Mouse (Mus musculus) midbrain, embryonic 16.5 days (tissue): ENCODE measurements around the gene Mapre1. TPM values are rescaled to one million over a fixed set of nuclear protein-coding genes. Genes with fewer than 3 reads are reported as not detected.
A peak's percentile ranks its signal among the peaks of the same experiment; 100 is the strongest.
"Not testable (repeated sequence)": the region's sequence is repeated elsewhere in the genome, so short reads cannot be mapped to it uniquely, and the experiment has no call there.

Experiments used
- ATAC-seq: fragments of 200-750 bp; cut with Nextera tagmentation; 2 replicates; pipeline ENCODE4 v1.8.0; 2017; ENCODE audit warnings: moderate TSS enrichment
- H3K27ac ChIP-seq: fragments of 300-500 bp; sonication (generic); 2 replicates; pipeline ENCODE4 v1.5.1; 2014; ENCODE audit warnings: mild to moderate bottlenecking, low read length, mixed read lengths
- H3K27me3 ChIP-seq: fragments of 300-500 bp; sonication (generic); 2 replicates; pipeline ENCODE4 v1.6.1; 2014; ENCODE audit warnings: low read depth, low read length, mixed read lengths; ENCODE audit not compliant: control insufficient read depth, insufficient read depth
- H3K36me3 ChIP-seq: fragments of 300-500 bp; sonication (generic); 2 replicates; pipeline ENCODE4 v1.6.1; 2014; ENCODE audit warnings: mild to moderate bottlenecking, low read length, moderate library complexity, mixed read lengths; ENCODE audit not compliant: control insufficient read depth, insufficient read depth
- H3K4me1 ChIP-seq: fragments of 300-500 bp; sonication (generic); 2 replicates; pipeline ENCODE4 v1.6.1; 2014; ENCODE audit warnings: mild to moderate bottlenecking, low read length, mixed read lengths; ENCODE audit not compliant: control insufficient read depth, insufficient read depth
- H3K4me2 ChIP-seq: fragments of 300-500 bp; sonication (generic); 2 replicates; pipeline ENCODE4 v1.6.1; 2014; ENCODE audit warnings: mild to moderate bottlenecking, low read length, mixed read lengths
- H3K4me3 ChIP-seq: fragments of 300-500 bp; sonication (generic); 2 replicates; pipeline ENCODE4 v1.5.1; 2014; ENCODE audit warnings: low read depth, mild to moderate bottlenecking, low read length, moderate library complexity, mixed read lengths
- H3K9ac ChIP-seq: fragments of 300-500 bp; sonication (generic); 2 replicates; pipeline ENCODE4 v1.6.1; 2014; ENCODE audit warnings: low read depth, low read length, mixed read lengths
- H3K9me3 ChIP-seq: fragments of 300-500 bp; sonication (generic); replicated peaks from 2 replicates; pipeline ENCODE4 v1.6.1; 2014; ENCODE audit warnings: mild to moderate bottlenecking, low read length, mixed read lengths; ENCODE audit not compliant: control insufficient read depth, poor library complexity, severe bottlenecking
- WGBS: fragments of 180-500 bp; shearing (Covaris S2); extraction: QIAGEN DNeasy Blood & Tissue Kit; methylation state at CpG from one replicate; pipeline ENCODE4 v1.1.7; 2014; 5-methylcytosine and 5-hydroxymethylcytosine counted together
- polyA plus RNA-seq: library from polyadenylated mRNA; unstranded; fragments of >200 nt; fragmentation: Nextera tagmentation; extraction: Ambion mirVana; gene quantifications from 2 replicates; pipeline ENCODE4 v1.2.1, GENCODE M21; 2015

Gene Mapre1
- polyA plus RNA-seq = 411 and 428 TPM in 2 replicates

- Histone ChIP-seq H3K9me3 (no peaks in the 10 kb centered on the region), H3K9ac (peak within 1 kb of the TSS; percentile 91), H3K4me2 (peak within 1 kb of the TSS; percentile 94), H3K36me3 (no peaks in the 10 kb centered on the region), H3K4me3 (peak within 1 kb of the TSS; percentile 53), H3K27ac (peak within 1 kb of the TSS; percentile 96), H3K27me3 (no peaks in the 10 kb centered on the region), H3K4me1 (peaks cover 30% of the 10 kb centered on the region)
- 10% methylated on average over 57 of the region's 58 CpGs for WGBS
- peak; percentile 96 for ATAC-seq
These were observed at the start of gene Mapre1 for GRCm38 (mm10) chr2:153740500-153741436. Mapre1 (plus strand) TSS chr2:153741274.

GRCm38 (mm10) chr2:153693413-153693812 is 47.7 kb upstream of the Mapre1 start:
- not testable (repeated sequence) for ATAC-seq, H3K36me3 ChIP-seq, H3K27ac ChIP-seq, H3K4me1 ChIP-seq, H3K9me3 ChIP-seq, H3K4me3 ChIP-seq, H3K9ac ChIP-seq, H3K27me3 ChIP-seq, H3K4me2 ChIP-seq
- WGBS = 88% methylated on average over 5 of the region's 7 CpGs

DNA sequence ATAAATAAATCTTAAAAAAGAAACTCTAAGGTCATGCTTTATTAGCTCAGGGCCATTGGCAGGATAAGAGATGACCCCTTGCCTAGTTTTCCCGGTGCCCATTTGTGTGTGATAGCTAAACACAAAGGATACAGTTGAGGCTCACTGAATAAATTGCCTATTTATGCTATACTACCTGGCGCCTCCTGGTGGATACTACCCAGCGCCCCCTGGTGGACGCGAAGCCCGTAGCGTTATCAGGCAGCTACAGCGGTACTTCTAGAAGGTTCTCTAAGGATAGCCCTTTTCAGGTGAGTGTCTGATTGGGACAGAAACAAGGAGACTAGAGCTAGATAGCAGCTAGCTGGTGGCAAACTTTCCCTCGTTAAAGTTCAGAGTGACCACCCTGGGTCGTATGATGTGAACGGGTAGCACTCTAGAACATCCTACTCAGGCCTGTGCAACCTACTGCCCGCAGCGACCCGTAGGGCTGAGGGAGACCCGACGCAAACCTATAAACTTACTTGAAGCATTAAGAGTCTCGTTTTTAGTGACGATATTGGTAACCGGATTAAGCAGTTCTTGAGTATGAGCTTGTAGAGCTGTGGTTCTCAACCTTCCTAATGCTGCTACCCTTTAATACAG is 46.5 kb upstream of the Mapre1 start:
- no peak for ATAC-seq
- Histone ChIP-seq H3K9ac (no peak overlapping the region), H3K4me2 (no peak overlapping the region), H3K9me3 (no peaks in the 10 kb centered on the region), H3K27me3 (no peaks in the 10 kb centered on the region), H3K4me3 (no peak overlapping the region), H3K27ac (no peak overlapping the region), H3K4me1 (no peaks in the 10 kb centered on the region), H3K36me3 (no peaks in the 10 kb centered on the region)
- WGBS = 66% methylated on average over 19 of the region's 19 CpGs

- Histone ChIP-seq H3K27me3 (no peaks in the 10 kb centered on the region), H3K4me3 (no peak within 1 kb of the TSS), H3K36me3 (no peaks in the 10 kb centered on the region), H3K9ac (no peak within 1 kb of the TSS), H3K9me3 (no peaks in the 10 kb centered on the region), H3K4me1 (no peaks in the 10 kb centered on the region), H3K4me2 (no peak within 1 kb of the TSS), H3K27ac (no peak within 1 kb of the TSS)
- no peak for ATAC-seq
These were observed 44.7 kb upstream of the Mapre1 start, which contains the start of gene Dnmt3c for GRCm38 (mm10) chr2:153696352-153696751. Dnmt3c (plus strand) TSS chr2:153696652.

DNA sequence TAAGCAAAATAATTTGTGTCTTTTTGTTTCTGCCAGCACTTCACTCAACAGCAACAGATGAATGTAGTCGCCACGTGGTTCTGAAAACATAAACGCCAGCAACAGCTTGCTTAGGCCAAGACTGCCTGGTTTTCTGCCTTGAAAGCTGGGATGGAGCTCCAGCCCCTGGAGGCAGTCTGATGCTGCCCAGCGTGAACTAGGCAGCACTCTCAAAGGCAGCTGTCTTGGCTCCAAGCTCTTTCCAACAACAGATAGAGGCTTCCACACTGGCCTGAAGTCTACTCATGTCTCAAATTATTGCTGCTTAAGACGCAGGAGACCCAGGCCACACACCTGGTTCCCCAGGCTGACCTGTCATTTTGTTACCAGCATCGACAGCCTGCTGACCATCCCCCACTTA is 37.7 kb upstream of the Mapre1 start:
- no peak overlapping the region for H3K4me2 ChIP-seq
- H3K4me1 ChIP-seq = no peaks in the 10 kb centered on the region
- H3K27me3 ChIP-seq = no peaks in the 10 kb centered on the region
- H3K9ac ChIP-seq = no peak overlapping the region
- H3K4me3 ChIP-seq = no peak overlapping the region
- WGBS = 39% methylated on average over 6 of the region's 6 CpGs
- no peak for ATAC-seq
- H3K36me3 ChIP-seq = no peaks in the 10 kb centered on the region
- H3K27ac ChIP-seq = no peak overlapping the region
- H3K9me3 ChIP-seq = no peaks in the 10 kb centered on the region

GRCm38 (mm10) chr2:153710701-153711330 is 30.3 kb upstream of the Mapre1 start:
- H3K27ac ChIP-seq = no peak overlapping the region
- ATAC-seq = no peak
- no peak overlapping the region for H3K4me2 ChIP-seq
- WGBS = 51% methylated on average over 8 of the region's 8 CpGs
- no peak overlapping the region for H3K4me3 ChIP-seq
- no peaks in the 10 kb centered on the region; the same call in 1 of the 2 replicates for H3K4me1 ChIP-seq
- H3K36me3 ChIP-seq = no peaks in the 10 kb centered on the region
- no peaks in the 10 kb centered on the region for H3K9me3 ChIP-seq
- H3K9ac ChIP-seq = no peak overlapping the region
- H3K27me3 ChIP-seq = no peaks in the 10 kb centered on the region

GRCm38 (mm10) chr2:153712646-153713091 is 28.4 kb upstream of the Mapre1 start:
- Histone ChIP-seq H3K36me3 (no peaks in the 10 kb centered on the region), H3K9ac (no peak overlapping the region), H3K4me3 (no peak overlapping the region), H3K9me3 (no peaks in the 10 kb centered on the region), H3K4me1 (no peaks in the 10 kb centered on the region; the same call in 1 of the 2 replicates), H3K27ac (peak overlapping the region; percentile 68), H3K4me2 (no peak overlapping the region), H3K27me3 (no peaks in the 10 kb centered on the region)
- ATAC-seq = peak; percentile 74
- WGBS = 5% methylated on average over 3 of the region's 3 CpGs

GRCm38 (mm10) chr2:153713227-153713626 is 27.8 kb upstream of the Mapre1 start:
- Histone ChIP-seq H3K27ac (peak overlapping the region; percentile 68), H3K4me2 (no peak overlapping the region), H3K9me3 (no peaks in the 10 kb centered on the region), H3K4me3 (no peak overlapping the region), H3K9ac (no peak overlapping the region), H3K36me3 (no peaks in the 10 kb centered on the region), H3K27me3 (no peaks in the 10 kb centered on the region), H3K4me1 (no peaks in the 10 kb centered on the region; the same call in 1 of the 2 replicates)
- WGBS = 14% methylated on average over 4 of the region's 4 CpGs
- ATAC-seq = peak; percentile 91
